Mouse (Mus musculus): ENCODE measurements around the gene Crip2.

The Crip2 gene

DNA sequence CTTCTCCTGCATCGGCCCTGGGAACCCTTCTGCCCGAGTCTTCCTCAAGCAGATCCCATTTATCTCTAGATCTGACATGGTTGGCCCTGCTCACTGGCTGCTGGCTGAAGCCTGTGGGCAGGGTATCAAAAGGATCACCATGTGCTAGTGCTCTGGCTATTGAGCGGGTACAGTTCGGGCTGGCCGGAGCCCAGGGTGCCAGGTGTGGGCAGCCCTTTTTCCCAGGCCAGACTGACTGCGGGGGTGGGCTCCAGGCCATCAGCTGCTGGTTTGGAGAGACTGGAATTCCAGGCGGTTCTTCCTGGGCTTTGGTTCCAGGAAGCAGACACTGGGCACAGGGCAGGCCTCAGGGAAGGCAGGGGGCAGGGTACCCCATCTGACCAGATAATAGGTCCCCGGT is 7.4 kb downstream of the Crip2 start:
- DNase-seq (ENCODE audit: low spot score) = peak; percentile 71

GRCm38 (mm10) chr12:113148381-113149035 is 8.5 kb downstream of the Crip2 start:
- peak; percentile 76 for DNase-seq (ENCODE audit: low spot score)

GRCm38 (mm10) chr12:113149341-113149740 is 9.3 kb downstream of the Crip2 start:
- DNase-seq (ENCODE audit: low spot score) = no peak

DNA sequence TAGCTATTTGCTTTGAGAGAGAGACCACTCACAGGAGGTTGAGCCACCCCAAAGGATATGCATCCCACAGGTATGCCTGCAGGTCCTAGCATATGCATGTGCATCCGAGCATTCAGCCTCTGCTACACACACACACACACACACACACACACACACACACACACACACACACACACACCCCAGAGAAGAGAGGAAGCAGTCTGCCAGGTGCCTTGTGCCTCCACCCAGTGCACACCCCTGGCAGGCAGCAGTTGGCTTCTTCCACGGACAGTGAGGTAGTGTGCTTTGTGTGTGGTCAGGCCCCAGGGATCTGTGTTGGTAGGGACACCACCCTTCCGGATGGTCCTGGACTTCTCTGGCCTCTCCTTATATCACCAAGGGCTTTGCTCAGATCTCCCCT is 9.9 kb downstream of the Crip2 start:
- DNase-seq (ENCODE audit: low spot score) = no peak

- no peak for DNase-seq (ENCODE audit: low spot score)
These were observed 10.6 kb downstream of the Crip2 start for GRCm38 (mm10) chr12:113150591-113150990.

GRCm38 (mm10) chr12:113151046-113151445 is 11.0 kb downstream of the Crip2 start:
- peak; percentile 17 for DNase-seq (ENCODE audit: low spot score)

GRCm38 (mm10) chr12:113151661-113152271 is 11.7 kb downstream of the Crip2 start:
- peak; percentile 61 for DNase-seq (ENCODE audit: low spot score)

DNA sequence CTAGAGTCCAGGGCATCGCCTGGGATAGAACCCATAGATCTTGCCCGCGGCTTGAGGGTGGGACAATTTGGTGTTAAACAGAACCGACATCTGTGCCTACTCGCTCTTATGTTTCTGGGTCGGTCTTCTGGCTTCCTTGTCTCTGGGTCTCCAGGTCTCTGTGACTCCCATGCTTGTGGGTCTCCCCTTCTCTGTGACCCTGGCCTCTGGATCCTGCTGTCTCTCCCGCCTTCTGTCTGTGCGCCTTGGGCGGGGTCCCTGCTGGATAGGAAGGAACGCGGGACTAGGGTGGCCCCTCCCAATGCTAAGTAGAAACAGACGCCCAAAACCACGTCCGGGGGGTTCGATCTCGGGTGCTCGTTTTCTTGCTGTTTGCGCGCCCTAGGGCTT is 12.2 kb downstream of the Crip2 start:
- peak; percentile 34 for DNase-seq (ENCODE audit: low spot score)

DNA sequence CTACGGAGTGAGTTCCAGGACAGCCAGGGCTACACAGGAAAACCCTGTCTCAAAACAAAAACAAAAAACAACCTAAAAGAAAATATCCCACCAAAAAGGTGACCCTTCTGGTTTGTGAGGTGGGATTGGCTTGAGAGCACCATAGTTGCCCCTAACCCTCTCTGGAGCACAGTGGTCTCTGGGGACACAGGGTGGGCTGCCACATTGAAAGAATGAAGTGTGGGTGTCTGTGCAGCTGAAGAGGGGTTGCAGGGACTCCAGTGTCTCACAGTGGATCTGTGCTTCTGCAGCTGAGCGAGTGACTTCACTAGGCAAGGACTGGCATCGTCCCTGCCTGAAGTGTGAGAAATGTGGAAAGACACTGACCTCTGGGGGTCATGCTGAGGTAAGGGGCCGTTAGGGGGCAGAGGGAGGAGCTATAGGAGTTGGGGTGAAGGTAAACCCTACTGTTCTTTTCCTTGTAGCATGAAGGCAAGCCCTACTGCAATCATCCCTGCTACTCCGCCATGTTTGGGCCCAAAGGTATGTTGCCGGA is 13.0 kb downstream of the Crip2 start:
- DNase-seq (ENCODE audit: low spot score) = no peak

DNA sequence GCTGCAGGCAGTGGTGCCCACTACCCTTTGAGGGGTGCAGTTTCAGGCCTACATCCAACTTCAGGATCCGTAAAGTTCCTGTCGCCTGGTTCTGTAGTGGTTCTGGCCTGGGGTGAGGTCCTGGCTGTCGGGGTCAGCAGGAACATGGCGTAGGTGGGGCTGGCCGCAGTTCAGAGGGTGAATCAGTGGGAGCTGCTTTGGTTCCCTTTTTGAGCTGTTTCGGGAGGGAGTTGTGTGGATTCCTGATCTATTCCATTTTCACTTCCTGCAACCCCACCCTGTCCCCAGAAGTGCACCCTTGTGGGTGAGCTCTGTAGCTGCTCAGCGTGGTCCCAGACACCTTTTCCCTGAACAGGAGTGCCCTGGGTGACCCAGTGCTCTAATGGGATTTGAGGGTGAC is 13.9 kb downstream of the Crip2 start:
- DNase-seq (ENCODE audit: low spot score) = no peak

- no peak for DNase-seq (ENCODE audit: low spot score)
These were observed 14.7 kb downstream of the Crip2 start for GRCm38 (mm10) chr12:113154747-113155075.

DNA sequence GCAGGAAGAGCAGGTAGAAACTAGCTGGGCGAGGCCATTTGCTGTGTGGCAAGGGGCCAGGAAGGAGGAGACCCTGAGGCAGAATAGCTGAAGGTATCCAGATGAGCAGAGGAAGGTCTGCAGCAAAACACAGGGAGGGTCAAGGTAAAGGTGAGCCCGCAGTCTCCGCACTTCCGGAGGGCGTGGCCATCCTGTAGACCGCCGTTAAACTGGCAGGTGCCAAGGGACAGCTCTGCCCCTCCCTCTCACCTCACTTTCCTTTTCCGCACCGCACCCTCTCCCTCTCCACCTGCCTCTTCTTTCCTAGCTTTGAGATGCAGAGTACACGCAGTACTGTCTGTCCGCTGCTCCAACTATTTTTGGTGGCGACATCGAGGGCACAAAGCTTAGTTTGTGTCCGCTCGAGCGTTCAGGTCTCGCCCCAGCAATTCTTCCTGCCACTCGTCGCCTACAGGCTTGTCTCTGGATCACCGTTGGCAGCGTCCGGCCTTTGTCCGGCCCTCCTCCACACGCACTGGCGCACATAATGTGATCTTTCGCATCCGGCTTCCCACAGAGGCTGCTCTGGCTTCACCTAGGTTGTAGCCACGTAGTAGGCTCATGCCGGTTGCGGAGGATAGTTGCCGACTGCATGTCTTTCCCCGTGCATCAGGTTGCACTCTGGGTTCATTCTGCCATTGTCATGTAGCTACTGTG is 15.2 kb downstream of the Crip2 start:
- DNase-seq (ENCODE audit: low spot score) = peak; percentile 56

DNA sequence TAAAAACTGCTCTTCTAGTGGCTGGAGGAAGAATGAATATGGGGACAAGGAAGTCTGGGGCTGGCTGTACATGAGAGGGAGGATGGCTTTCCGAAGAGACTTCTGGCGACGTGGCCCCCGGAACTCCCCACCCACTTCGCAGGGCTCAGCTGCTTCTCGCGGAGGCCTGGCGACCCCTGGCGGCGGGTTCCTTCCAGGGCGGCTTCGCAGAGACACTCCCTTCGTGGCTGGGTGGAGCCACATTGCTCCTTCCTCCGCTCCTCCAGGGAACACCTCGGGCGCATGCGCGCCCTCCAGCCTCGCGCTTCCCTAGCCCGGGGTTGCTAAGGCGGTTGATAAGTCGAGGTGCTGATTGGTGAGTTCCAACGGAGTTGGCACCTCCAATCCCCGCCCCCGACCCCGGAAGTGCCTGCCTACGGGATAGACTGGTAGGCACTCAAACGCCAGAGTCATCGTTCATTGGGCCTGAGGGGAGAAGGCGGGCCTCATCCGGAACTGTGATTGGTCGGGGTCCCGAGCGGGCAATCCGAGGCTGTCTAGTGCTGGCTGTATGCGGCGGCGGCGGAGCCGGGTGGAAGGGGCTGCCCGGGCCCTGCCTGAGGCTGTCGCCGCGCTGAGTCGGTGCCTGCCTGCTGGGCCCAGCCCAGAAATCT is 16.0 kb downstream of the Crip2 start, which contains the start of gene Tedc1:
Gene Tedc1, plus strand, starts transcription at position 535 of the 653 bp plus-strand sequence.
- DNase-seq (ENCODE audit: low spot score) = peak; percentile 97

DNA sequence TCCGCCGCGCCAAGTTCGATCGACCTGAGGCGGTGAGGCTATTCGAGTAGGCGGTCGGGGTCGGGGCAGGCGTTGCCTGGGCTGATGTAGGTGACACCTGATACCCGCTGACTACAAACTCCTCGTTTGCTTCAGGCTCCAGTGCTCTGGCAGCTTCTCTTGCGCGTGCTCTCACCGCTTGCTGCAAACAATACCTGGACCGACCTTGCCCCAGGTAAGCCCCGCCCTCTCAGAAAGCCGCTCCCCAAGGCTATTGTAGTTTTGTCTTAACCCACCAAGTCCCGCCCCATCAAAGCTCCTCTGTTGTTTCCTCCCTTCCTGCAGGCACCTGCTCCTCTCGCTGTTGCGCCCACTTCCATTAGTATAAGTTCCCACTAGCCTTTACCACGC is 16.5 kb downstream of the Crip2 start:
- DNase-seq (ENCODE audit: low spot score) = no peak

- DNase-seq (ENCODE audit: low spot score) = peak; percentile 44
These were observed 17.0 kb downstream of the Crip2 start for GRCm38 (mm10) chr12:113157002-113157401.

GRCm38 (mm10) chr12:113157521-113157920 is 17.5 kb downstream of the Crip2 start:
- DNase-seq (ENCODE audit: low spot score) = no peak

DNA sequence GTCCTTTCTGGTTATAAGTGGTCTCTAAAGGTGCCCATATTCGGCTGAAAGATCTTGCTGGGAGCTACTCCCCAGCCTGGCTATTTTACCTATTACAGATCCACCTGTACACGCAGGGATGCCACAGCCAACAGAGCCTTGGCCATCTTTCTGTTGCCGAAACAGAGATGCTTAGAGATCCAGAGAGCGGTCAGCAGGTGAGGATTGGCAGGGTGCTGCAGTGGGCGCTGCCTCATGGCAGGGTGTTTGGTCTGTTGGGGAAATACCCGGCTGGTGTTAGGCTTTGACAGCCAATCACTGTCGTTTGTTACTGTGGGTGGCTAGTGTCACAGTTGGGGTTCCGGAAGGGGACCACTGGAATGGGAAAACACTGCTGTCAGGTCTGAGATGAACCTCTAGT is 17.9 kb downstream of the Crip2 start:
- DNase-seq (ENCODE audit: low spot score) = no peak

DNA sequence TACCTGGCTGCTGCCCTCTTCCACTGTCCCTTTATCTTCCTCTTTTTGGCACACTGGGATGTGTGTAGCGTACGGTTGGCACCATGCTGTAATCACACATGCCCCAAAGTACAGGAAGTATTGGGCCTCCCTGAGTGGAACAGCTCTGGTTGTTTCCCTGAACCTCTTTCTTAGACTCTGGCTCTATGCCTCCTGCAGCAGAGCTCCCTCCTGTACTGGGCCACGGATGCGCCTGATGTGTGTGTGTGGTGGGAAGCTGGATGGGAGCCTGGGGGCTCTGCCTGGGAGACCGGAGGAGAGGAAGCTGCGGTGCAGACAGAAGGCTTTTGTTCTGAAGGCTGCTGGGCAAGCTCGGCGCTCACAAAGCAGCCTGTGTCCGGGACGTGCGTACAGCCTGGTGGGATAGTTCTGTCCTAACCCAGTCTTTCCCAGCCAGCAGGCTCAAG is 23.5 kb downstream of the Crip2 start:
- no peak for DNase-seq (ENCODE audit: low spot score)

DNA sequence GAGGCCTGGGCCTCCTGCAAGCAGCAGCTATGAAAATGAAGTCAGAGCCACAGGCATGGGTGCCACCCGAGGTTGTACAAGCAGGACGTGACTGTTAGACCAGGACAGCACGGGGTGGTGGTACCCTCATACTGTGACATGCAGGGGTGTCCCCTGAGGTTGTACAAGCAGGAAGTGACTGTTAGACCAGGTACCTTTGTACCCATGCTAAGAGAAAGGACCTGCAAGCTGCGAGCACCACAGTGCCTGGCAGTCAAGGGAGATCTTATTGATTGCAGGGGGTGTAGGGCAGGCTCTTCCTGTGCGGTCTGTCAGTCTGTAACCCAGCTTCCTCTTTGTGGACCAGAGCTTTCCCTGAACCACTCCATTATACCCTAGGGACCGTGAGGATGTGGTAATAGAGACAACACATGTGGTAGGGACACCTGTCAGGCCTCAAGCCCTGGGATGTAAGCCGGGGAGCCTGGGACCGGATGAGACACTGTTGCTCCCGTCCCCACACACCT is 28.0 kb downstream of the Crip2 start:
- DNase-seq (ENCODE audit: low spot score) = no peak

- DNase-seq (ENCODE audit: low spot score) = no peak
These were observed 37.1 kb downstream of the Crip2 start for GRCm38 (mm10) chr12:113176960-113177725.

GRCm38 (mm10) chr12:113181020-113181419 is 41.0 kb downstream of the Crip2 start:
- DNase-seq (ENCODE audit: low spot score) = no peak

DNA sequence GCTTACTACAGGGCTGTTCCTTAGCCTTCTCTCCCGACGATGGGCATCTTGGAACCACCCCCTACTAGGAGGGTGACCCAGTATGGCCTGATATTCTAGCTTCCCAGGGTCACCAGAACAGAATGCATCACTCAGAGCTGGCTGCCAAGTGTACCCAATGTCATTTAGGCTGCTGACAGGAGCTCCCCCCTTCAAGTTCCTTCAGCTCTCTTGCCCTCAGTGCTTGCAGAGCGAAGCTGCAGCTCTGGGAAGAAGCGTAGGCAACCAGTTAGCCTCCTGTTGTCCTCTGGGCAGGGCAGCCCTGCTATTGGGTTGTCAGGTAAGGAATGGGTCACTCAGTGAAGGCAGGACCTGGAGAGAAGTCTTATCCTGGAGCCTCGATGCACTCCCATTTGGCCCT is 44.9 kb downstream of the Crip2 start:
- no peak for DNase-seq (ENCODE audit: low spot score)
